Mouse (Mus musculus): ENCODE measurements around the gene Coro1c. TPM values are rescaled to one million over a fixed set of nuclear protein-coding genes. Genes with fewer than 3 reads are reported as not detected.

The Coro1c gene
- polyA plus RNA-seq (2014; fragmentation: Illumina TruSeq; extraction: RNeasy Lipid Tissue Mini Kit (QIAGEN cat#74804)) = 13.1 TPM

GRCm38 (mm10) chr5:113908592-113909441 lies at the start of gene Coro1c:
Gene Coro1c, minus strand, starts transcription at chr5:113908758.

GRCm38 (mm10) chr5:113832490-113832901 lies 76.1 kb downstream of the Coro1c start, which contains the start of gene Selplg:
Gene Selplg, minus strand, starts transcription at chr5:113832644.

DNA sequence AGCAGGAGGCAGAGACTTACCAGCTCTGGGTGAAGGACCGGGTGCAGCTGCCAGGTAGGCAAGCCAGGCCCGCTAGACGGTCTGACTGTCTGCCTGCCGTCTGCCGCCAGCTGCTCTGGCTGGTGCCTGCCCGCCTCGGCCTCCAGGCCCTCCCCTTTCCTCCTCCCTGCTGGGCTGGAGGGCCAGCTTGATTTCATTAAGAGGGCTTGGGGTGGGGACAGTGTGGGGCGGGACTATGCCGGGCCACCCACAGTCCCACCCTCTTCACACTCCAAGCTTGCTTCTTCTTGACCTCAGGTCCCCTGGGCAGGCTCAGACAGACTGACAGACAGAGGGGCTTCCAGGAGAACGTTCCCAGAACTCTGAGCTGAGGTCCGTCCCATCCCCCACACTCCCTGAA lies 108.3 kb downstream of the Coro1c start, which contains the start of gene Tmem119:
Gene Tmem119, minus strand, starts transcription at position 237 of the 400 bp plus-strand sequence.

Other genes starting within 250 kb of the Coro1c start
- gene 1700069L16Rik, start 184.0 kb downstream of the Coro1c start, polyA plus RNA-seq (2014; fragmentation: Illumina TruSeq; extraction: RNeasy Lipid Tissue Mini Kit (QIAGEN cat#74804)) = not detected
- 3.9 TPM for gene Ficd, start 173.0 kb downstream of the Coro1c start, polyA plus RNA-seq (2014; fragmentation: Illumina TruSeq; extraction: RNeasy Lipid Tissue Mini Kit (QIAGEN cat#74804))
- 3.5 TPM for gene Sart3, start 136.2 kb downstream of the Coro1c start, polyA plus RNA-seq (2014; fragmentation: Illumina TruSeq; extraction: RNeasy Lipid Tissue Mini Kit (QIAGEN cat#74804))
- gene Iscu, start 136.0 kb downstream of the Coro1c start, polyA plus RNA-seq (2014; fragmentation: Illumina TruSeq; extraction: RNeasy Lipid Tissue Mini Kit (QIAGEN cat#74804)) = 29.8 TPM
- 0.86 TPM for gene Tmem119, start 108.2 kb downstream of the Coro1c start, polyA plus RNA-seq (2014; fragmentation: Illumina TruSeq; extraction: RNeasy Lipid Tissue Mini Kit (QIAGEN cat#74804))
- not detected for gene Selplg, start 76.1 kb downstream of the Coro1c start, polyA plus RNA-seq (2014; fragmentation: Illumina TruSeq; extraction: RNeasy Lipid Tissue Mini Kit (QIAGEN cat#74804))
- 3.3 TPM for gene Ssh1, start 85.1 kb upstream of the Coro1c start, polyA plus RNA-seq (2014; fragmentation: Illumina TruSeq; extraction: RNeasy Lipid Tissue Mini Kit (QIAGEN cat#74804))
- gene Dao, start 94.9 kb upstream of the Coro1c start, polyA plus RNA-seq (2014; fragmentation: Illumina TruSeq; extraction: RNeasy Lipid Tissue Mini Kit (QIAGEN cat#74804)) = not detected
- 3.6 TPM for gene Usp30, start 156.7 kb upstream of the Coro1c start, polyA plus RNA-seq (2014; fragmentation: Illumina TruSeq; extraction: RNeasy Lipid Tissue Mini Kit (QIAGEN cat#74804))
- gene Svop, start 182.8 kb upstream of the Coro1c start, polyA plus RNA-seq (2014; fragmentation: Illumina TruSeq; extraction: RNeasy Lipid Tissue Mini Kit (QIAGEN cat#74804)) = not detected
- not detected for gene Alkbh2, start 219.5 kb upstream of the Coro1c start, polyA plus RNA-seq (2014; fragmentation: Illumina TruSeq; extraction: RNeasy Lipid Tissue Mini Kit (QIAGEN cat#74804))
- 2.6 TPM for gene Ung, start 221.6 kb upstream of the Coro1c start, polyA plus RNA-seq (2014; fragmentation: Illumina TruSeq; extraction: RNeasy Lipid Tissue Mini Kit (QIAGEN cat#74804))
- 1.4 TPM for gene Acacb, start 237.8 kb upstream of the Coro1c start, polyA plus RNA-seq (2014; fragmentation: Illumina TruSeq; extraction: RNeasy Lipid Tissue Mini Kit (QIAGEN cat#74804))

All from ovary, adult 10 weeks (tissue).